Mouse (Mus musculus) MEL (cell line): ENCODE results near the gene Cntn2. TPM values are rescaled to one million over a fixed set of nuclear protein-coding genes. Genes with fewer than 3 reads are reported as not detected.

ENCODE experiments used
- DNase-seq: peaks from one replicate; pipeline ENCODE4 v3.0.0; 2011; ENCODE audit warnings: low read depth, low spot score
- H3K27ac ChIP-seq: 2 replicates; pipeline ENCODE4 v1.5.1; 2012; ENCODE audit warnings: low read depth, mild to moderate bottlenecking, control low read depth, low read length, moderate library complexity; ENCODE audit not compliant: control insufficient read depth
- H3K27me3 ChIP-seq, 2 experiments: fragments of 150-350 bp in 1 of 2; sonication (generic) in 1 of 2; 2 replicates each; pipeline ENCODE4 v1.6.1; 2012; ENCODE audit warnings: low read length in 2 of 2, mild to moderate bottlenecking in 2 of 2, improper control_type of control experiment in 1 of 2, moderate library complexity in 1 of 2; ENCODE audit not compliant: insufficient read depth in 2 of 2, control insufficient read depth in 1 of 2
- H3K36me3 ChIP-seq, 2 experiments: 2 replicates each; pipeline ENCODE4 v1.6.1; 2012 to 2014; ENCODE audit warnings: low read length in 2 of 2, improper control_type of control experiment in 1 of 2, inconsistent platforms in 1 of 2, mild to moderate bottlenecking in 1 of 2; ENCODE audit not compliant: insufficient read depth in 2 of 2, control insufficient read depth in 1 of 2
- H3K4me1 ChIP-seq, 2 experiments: fragments of 150-350 bp in 1 of 2; sonication (generic) in 1 of 2; 2 replicates each; pipeline ENCODE4 v1.6.1; 2012; ENCODE audit warnings: low read length in 2 of 2, improper control_type of control experiment in 1 of 2, mild to moderate bottlenecking in 1 of 2; ENCODE audit not compliant: insufficient read depth in 2 of 2, control insufficient read depth in 1 of 2
- H3K4me3 ChIP-seq, 2 experiments: fragments of 150-350 bp in 1 of 2; sonication (generic) in 1 of 2; 2 replicates each; pipeline ENCODE4 v1.5.1; 2012; ENCODE audit warnings: low read depth in 2 of 2, low read length in 2 of 2, mild to moderate bottlenecking in 2 of 2, moderate library complexity in 2 of 2, control low read depth in 1 of 2, improper control_type of control experiment in 1 of 2; ENCODE audit not compliant: control insufficient read depth in 1 of 2, insufficient read depth in 1 of 2
- H3K79me2 ChIP-seq: 2 replicates; pipeline ENCODE4 v1.6.1; 2012; ENCODE audit warnings: mild to moderate bottlenecking, low read length, moderate library complexity; ENCODE audit not compliant: control insufficient read depth, poor library complexity, insufficient read depth
- H3K9ac ChIP-seq: 2 replicates; pipeline ENCODE4 v1.6.1; 2012; ENCODE audit warnings: low read depth, mild to moderate bottlenecking, control low read depth, low read length, moderate library complexity; ENCODE audit not compliant: control insufficient read depth, poor library complexity, severe bottlenecking
- H3K9me3 ChIP-seq: fragments of 150-350 bp; sonication (generic); replicated peaks from 2 replicates; pipeline ENCODE4 v1.6.1; 2012; ENCODE audit warnings: mild to moderate bottlenecking, low read length, improper control_type of control experiment, moderate library complexity; ENCODE audit not compliant: insufficient read depth
- E2F4 ChIP-seq: IDR thresholded peaks from 2 replicates; pipeline ENCODE4 v1.6.1; 2011; ENCODE audit warnings: low read depth, low read length, improper control_type of control experiment, borderline replicate concordance
- ELF1 ChIP-seq: IDR thresholded peaks from 2 replicates; pipeline ENCODE4 v1.6.1; 2014; ENCODE audit warnings: low read depth, mild to moderate bottlenecking, inconsistent platforms, low read length, improper control_type of control experiment, moderate library complexity
- HCFC1 ChIP-seq: IDR thresholded peaks from 2 replicates; pipeline ENCODE4 v1.6.1; 2012; ENCODE audit warnings: low read depth, mild to moderate bottlenecking, inconsistent platforms, low read length, improper control_type of control experiment, moderate library complexity
- KAT2A ChIP-seq: conservative IDR thresholded peaks from 2 replicates; pipeline ENCODE4 v1.6.1; 2012; ENCODE audit warnings: low read depth, low read length, improper control_type of control experiment, inconsistent platforms
- MEF2A ChIP-seq: IDR thresholded peaks from 2 replicates; pipeline ENCODE4 v1.6.1; 2014; ENCODE audit warnings: low read depth, mild to moderate bottlenecking, inconsistent platforms, low read length, improper control_type of control experiment; ENCODE audit not compliant: poor library complexity, insufficient replicate concordance, severe bottlenecking; ENCODE audit errors: extremely low read depth
- MXI1 ChIP-seq: IDR thresholded peaks from 2 replicates; pipeline ENCODE4 v1.6.1; 2011; ENCODE audit warnings: mild to moderate bottlenecking, low read depth, low read length, improper control_type of control experiment
- NELFE ChIP-seq: IDR thresholded peaks from 2 replicates; pipeline ENCODE4 v1.6.1; 2011; ENCODE audit warnings: low read depth, low read length, improper control_type of control experiment
- NRF1 ChIP-seq: IDR thresholded peaks from 2 replicates; pipeline ENCODE4 v1.6.1; 2014; ENCODE audit warnings: low read depth, mild to moderate bottlenecking, inconsistent platforms, low read length, improper control_type of control experiment, moderate library complexity; ENCODE audit not compliant: poor library complexity, insufficient read depth, severe bottlenecking
- POLR2AphosphoS2 ChIP-seq: IDR thresholded peaks from 2 replicates; pipeline ENCODE4 v1.6.1; 2011; ENCODE audit warnings: low read length, improper control_type of control experiment
- POLR2AphosphoS5 ChIP-seq: IDR thresholded peaks from 2 replicates; pipeline ENCODE4 v1.6.1; 2012; ENCODE audit warnings: low read depth, borderline replicate concordance, mild to moderate bottlenecking, inconsistent platforms, low read length, moderate library complexity, mixed read lengths
- RAD21 ChIP-seq: IDR thresholded peaks from 2 replicates; pipeline ENCODE4 v1.6.1; 2011; ENCODE audit warnings: mild to moderate bottlenecking, low read depth, low read length, improper control_type of control experiment
- RCOR1 ChIP-seq: IDR thresholded peaks from 2 replicates; pipeline ENCODE4 v1.6.1; 2012; ENCODE audit warnings: low read depth, mild to moderate bottlenecking, inconsistent platforms, low read length, improper control_type of control experiment
- TCF12 ChIP-seq: IDR thresholded peaks from 2 replicates; pipeline ENCODE4 v1.6.1; 2014; ENCODE audit warnings: low read depth, mild to moderate bottlenecking, inconsistent platforms, low read length, improper control_type of control experiment, moderate library complexity
- ZC3H11A ChIP-seq: IDR thresholded peaks from 2 replicates; pipeline ENCODE4 v1.6.1; 2012; ENCODE audit warnings: low read depth, mild to moderate bottlenecking, inconsistent platforms, low read length, improper control_type of control experiment
- ZKSCAN1 ChIP-seq: IDR thresholded peaks from 2 replicates; pipeline ENCODE4 v1.6.1; 2012; ENCODE audit warnings: low read depth, mild to moderate bottlenecking, inconsistent platforms, low read length, improper control_type of control experiment, moderate library complexity
- ZNF384 ChIP-seq: IDR thresholded peaks from 2 replicates; pipeline ENCODE4 v1.6.1; 2012; ENCODE audit warnings: low read depth, mild to moderate bottlenecking, inconsistent platforms, low read length, improper control_type of control experiment
- polyA plus RNA-seq, 2 experiments: library from polyadenylated mRNA; stranded (reverse) in 1 of 2; unstranded in 1 of 2; fragments of >175 nt in 1 of 2; fragments of >200 nt in 1 of 2; gene quantifications; 2 replicates each; pipeline versions ENCODE4 v1.2.1 to v1.2.4; 2012; ENCODE audit warnings: low replicate concordance in 2 of 2, low read depth in 1 of 2; ENCODE audit not compliant: insufficient read length in 2 of 2, insufficient read depth in 1 of 2, missing spikeins in 1 of 2
- total RNA-seq: library from RNA; depleted of rRNA; stranded (reverse); fragments of 300-350 nt; gene quantifications from 2 replicates; pipeline ENCODE4 v1.2.3, GENCODE M21; 2012

Gene Cntn2
- total and polyA plus RNA-seq, 3 experiments, result not detected

- TF ChIP-seq ZNF384, result no peak
- TF ChIP-seq ELF1, result no peak
- TF ChIP-seq E2F4, result no peak
- no peak for TF ChIP-seq MEF2A
- no peak for TF ChIP-seq ZC3H11A
- no peak for TF ChIP-seq RAD21
- TF ChIP-seq POLR2AphosphoS5, result no peak
- no peak for TF ChIP-seq HCFC1
- no peak for TF ChIP-seq TCF12
- no peak for TF ChIP-seq MXI1
- TF ChIP-seq NELFE, result no peak
- no peak for TF ChIP-seq POLR2AphosphoS2
- TF ChIP-seq NRF1, result no peak
- no peak for TF ChIP-seq RCOR1
- TF ChIP-seq KAT2A, result no peak
- Histone ChIP-seq H3K4me1 (no peaks in the 10 kb centered on the region), H3K9me3 (no peaks in the 10 kb centered on the region), H3K9ac (no peak overlapping the region), H3K27ac (no peak overlapping the region), H3K36me3 (no peaks in the 10 kb centered on the region; a peak in 1 of 4 replicates), H3K4me3 (no peak overlapping the region), H3K27me3 (peaks cover 0 to 1% of the 10 kb centered on the region in 2 experiments; a peak in 1 of 4 replicates), H3K79me2 (no peaks in the 10 kb centered on the region)
- DNase-seq, result no peak
Measured at GRCm38 (mm10) chr1:132512106-132512505, 30.9 kb downstream of the Cntn2 start.

- Histone ChIP-seq H3K79me2 (no peaks in the 10 kb centered on the region), H3K9me3 (no peaks in the 10 kb centered on the region), H3K36me3 (no peaks in the 10 kb centered on the region; a peak in 1 of 4 replicates), H3K4me3 (no peak overlapping the region), H3K27ac (no peak overlapping the region), H3K4me1 (no peaks in the 10 kb centered on the region), H3K27me3 (no peaks in the 10 kb centered on the region; a peak in 1 of 4 replicates), H3K9ac (no peak overlapping the region)
- no peak for TF ChIP-seq MEF2A
- no peak for TF ChIP-seq ZKSCAN1
- no peak for TF ChIP-seq HCFC1
- no peak for DNase-seq
Measured at GRCm38 (mm10) chr1:132511521-132511920, 31.5 kb downstream of the Cntn2 start.
